Mouse (Mus musculus) heart, embryonic 10.5 days (tissue): Measurements from ENCODE around the gene Gpr137. TPM values are rescaled to one million over a fixed set of nuclear protein-coding genes. Genes with fewer than 3 reads are reported as not detected.

Experiments
- microRNA-seq: library from miRNA; unstranded; fragments of <30 nt; microRNA quantifications from one replicate; pipeline ENCODE4, GENCODE M21; 2017
- polyA plus RNA-seq: library from polyadenylated mRNA; unstranded; fragments of >200 nt; fragmentation: Nextera tagmentation; extraction: Ambion mirVana; gene quantifications from 2 replicates; pipeline ENCODE4 v1.2.1, GENCODE M21; 2016

The Gpr137 gene
- polyA plus RNA-seq, 1 experiment from 2014 or later: 20.3 TPM

Small RNA genes within 50 kb of the gene (microRNA-seq; reads per million reads assigned to microRNA genes)
- 2.3 reads per million for gene Mir6990

Other genes starting within 250 kb of the Gpr137 start
- gene Rps6ka4, start 101.8 kb downstream of the Gpr137 start, polyA plus RNA-seq: 10.1 and 14.7 TPM in 2 replicates
- gene Ccdc88b, start 84.3 kb downstream of the Gpr137 start, polyA plus RNA-seq: 0.38 and 0.63 TPM in 2 replicates
- gene Trmt112, start 32.8 kb downstream of the Gpr137 start, polyA plus RNA-seq: 89.9 and 116 TPM in 2 replicates
- gene Prdx5, start 32.4 kb downstream of the Gpr137 start, polyA plus RNA-seq: 166 and 169 TPM in 2 replicates
- gene Esrra, start 20.7 kb downstream of the Gpr137 start, polyA plus RNA-seq: 23.1 and 29.4 TPM in 2 replicates
- 2.3 and 2.4 TPM in 2 replicates for gene Catsperz, start 17.1 kb downstream of the Gpr137 start, polyA plus RNA-seq
- 0.25 and 0.32 TPM in 2 replicates for gene Kcnk4, start 8.0 kb downstream of the Gpr137 start, polyA plus RNA-seq
- 61.3 and 62.0 TPM in 2 replicates for gene Bad, start 619 bp downstream of the Gpr137 start, polyA plus RNA-seq
- 169 and 191 TPM in 2 replicates for gene Ppp1r14b, start 32.5 kb upstream of the Gpr137 start, polyA plus RNA-seq
- 26.1 and 31.9 TPM in 2 replicates for gene Plcb3, start 34.0 kb upstream of the Gpr137 start, polyA plus RNA-seq
- 110 and 131 TPM in 2 replicates for gene Fkbp2, start 38.0 kb upstream of the Gpr137 start, polyA plus RNA-seq
- 53.0 and 94.1 TPM in 2 replicates for gene Vegfb, start 45.2 kb upstream of the Gpr137 start, polyA plus RNA-seq
- gene Dnajc4, start 50.1 kb upstream of the Gpr137 start, polyA plus RNA-seq: 24.6 and 29.5 TPM in 2 replicates
- 23.9 and 25.2 TPM in 2 replicates for gene Nudt22, start 53.6 kb upstream of the Gpr137 start, polyA plus RNA-seq
- 11.3 and 16.7 TPM in 2 replicates for gene Trpt1, start 53.7 kb upstream of the Gpr137 start, polyA plus RNA-seq
- gene Fermt3, start 77.0 kb upstream of the Gpr137 start, polyA plus RNA-seq: 10.6 and 22.7 TPM in 2 replicates
- 320 and 388 TPM in 2 replicates for gene Stip1, start 97.5 kb upstream of the Gpr137 start, polyA plus RNA-seq
- 8.0 and 12.4 TPM in 2 replicates for gene Macrod1, start 114.3 kb upstream of the Gpr137 start, polyA plus RNA-seq
- gene Flrt1, start 163.2 kb upstream of the Gpr137 start, polyA plus RNA-seq: 0.53 and 1.0 TPM in 2 replicates